Mouse (Mus musculus): ENCODE data around the gene Slc9a3r1. TPM values are rescaled to one million over a fixed set of nuclear protein-coding genes. Genes with fewer than 3 reads are reported as not detected.

Gene Slc9a3r1
- polyA plus RNA-seq (2012; ENCODE audit: insufficient read depth, insufficient read length, low replicate concordance, missing spikeins), result 241 TPM in 1 of 2 replicates, not detected in the other

DNA sequence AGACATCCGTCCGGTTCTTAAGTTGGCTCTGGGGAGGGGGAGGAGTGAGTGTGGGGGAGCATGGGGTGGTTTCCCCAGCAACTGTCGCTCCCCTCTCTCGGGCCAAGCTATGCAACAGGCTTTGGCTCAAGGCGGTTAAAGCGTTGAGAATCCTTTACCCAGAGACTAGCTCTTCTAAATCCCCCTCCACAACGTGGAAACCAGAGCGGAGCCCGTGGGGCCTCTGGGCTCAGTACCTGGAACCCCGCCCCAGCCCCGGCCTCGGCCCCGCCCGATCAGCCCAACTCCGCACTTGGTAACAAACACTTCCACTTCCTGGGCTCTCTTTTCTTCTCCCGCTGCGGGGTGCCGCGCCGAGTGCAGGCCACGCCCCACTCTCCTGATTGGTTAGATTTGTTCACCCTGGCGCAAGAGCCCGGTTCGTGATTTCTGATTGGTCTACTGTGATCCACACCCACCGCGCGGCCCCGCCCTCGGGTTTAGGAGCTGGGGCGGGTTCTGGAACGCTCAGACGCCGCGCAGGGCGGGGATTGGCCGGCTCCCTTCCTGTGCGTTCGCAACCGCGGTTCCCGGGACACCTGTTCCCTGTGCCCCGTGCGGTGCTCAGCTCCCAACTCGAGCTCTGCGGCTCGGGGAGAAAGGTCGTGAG, at the start of gene Slc9a3r1:
Gene Slc9a3r1 (plus strand): TSS at position 510 of the 649 bp plus-strand sequence.
- WGBS, result 1% methylated on average over 47 of the region's 47 CpGs
- TF ChIP-seq CTCF (IDR thresholded peaks at IDR 0.05; ENCODE audit: insufficient read depth, low read depth, low read length) (no peak), POLR2A (IDR thresholded peaks at IDR 0.05; ENCODE audit: insufficient read depth, low read depth, low read length) (no peak)
- H3K27ac ChIP-seq (ENCODE audit: insufficient read depth, low read depth, low read length), result no peak within 1 kb of the TSS

DNA sequence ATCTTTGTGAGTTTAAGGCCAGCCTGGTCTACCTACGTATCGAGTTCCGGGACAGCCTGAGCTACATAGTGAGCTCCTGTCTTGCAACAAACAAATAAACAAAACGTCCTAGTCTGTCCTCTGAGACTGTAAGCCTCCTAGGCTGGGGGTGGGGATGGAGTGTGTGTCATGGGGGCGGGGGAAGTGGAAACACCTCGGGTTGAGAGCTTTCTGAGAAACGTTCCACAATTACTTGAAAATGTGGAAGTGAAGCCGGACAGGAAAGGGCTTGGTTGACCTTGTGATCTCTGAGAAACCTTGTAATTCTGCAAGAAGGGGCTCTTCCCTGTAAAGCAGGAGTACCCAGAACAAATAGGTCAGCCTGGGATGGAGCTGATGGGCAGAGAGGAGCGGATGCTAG, 43.7 kb upstream of the Slc9a3r1 start:
- Histone ChIP-seq H3K27ac (ENCODE audit: insufficient read depth, low read depth, low read length) (no peak overlapping the region), H3K4me1 (ENCODE audit: control insufficient read depth, insufficient read depth, low read length) (no peaks in the 10 kb centered on the region), H3K4me3 (ENCODE audit: insufficient read depth, low read depth, low read length) (no peak overlapping the region)
- no peak for TF ChIP-seq CTCF (IDR thresholded peaks at IDR 0.05; ENCODE audit: insufficient read depth, low read depth, low read length)
- TF ChIP-seq POLR2A (IDR thresholded peaks at IDR 0.05; ENCODE audit: insufficient read depth, low read depth, low read length), result no peak
- 74% methylated on average over 9 of the region's 9 CpGs for WGBS

More for the DNA sequence above, at the start of gene Slc9a3r1:
- peak within 1 kb of the TSS; percentile 49 for H3K4me3 ChIP-seq (ENCODE audit: insufficient read depth, low read depth, low read length)
- peaks cover 27% of the 10 kb centered on the region for H3K4me1 ChIP-seq (ENCODE audit: control insufficient read depth, insufficient read depth, low read length)

DNA sequence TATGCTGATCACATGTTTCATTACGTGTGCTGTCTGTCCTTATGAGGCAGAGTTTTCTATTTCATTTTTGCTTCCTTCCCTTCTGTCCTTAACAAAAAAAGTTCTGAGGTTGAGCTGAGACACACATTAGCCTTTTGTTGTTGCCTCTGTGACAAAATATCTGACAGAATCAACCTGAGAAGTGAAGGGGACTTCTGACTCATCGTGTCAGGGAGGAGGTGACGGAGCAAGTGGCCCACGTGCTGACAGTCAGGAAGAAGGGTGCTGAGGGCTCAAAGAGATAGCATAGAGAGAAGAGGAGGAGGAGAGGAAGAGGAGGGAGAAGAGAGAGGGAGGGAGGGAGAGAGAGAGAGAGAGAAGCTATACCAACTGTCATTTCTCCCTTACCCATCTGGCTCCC, 34.7 kb upstream of the Slc9a3r1 start:
- no peak overlapping the region for H3K27ac ChIP-seq (ENCODE audit: insufficient read depth, low read depth, low read length)
- no peaks in the 10 kb centered on the region for H3K4me1 ChIP-seq (ENCODE audit: control insufficient read depth, insufficient read depth, low read length)
- 85% methylated on average over 4 of the region's 4 CpGs for WGBS
- no peak overlapping the region for H3K4me3 ChIP-seq (ENCODE audit: insufficient read depth, low read depth, low read length)
- TF ChIP-seq CTCF (IDR thresholded peaks at IDR 0.05; ENCODE audit: insufficient read depth, low read depth, low read length) (no peak), POLR2A (IDR thresholded peaks at IDR 0.05; ENCODE audit: insufficient read depth, low read depth, low read length) (no peak)

GRCm38 (mm10) chr11:115129508-115130126, 33.5 kb upstream of the Slc9a3r1 start:
- no peaks in the 10 kb centered on the region for H3K4me1 ChIP-seq (ENCODE audit: control insufficient read depth, insufficient read depth, low read length)
- no peak overlapping the region for H3K27ac ChIP-seq (ENCODE audit: insufficient read depth, low read depth, low read length)
- TF ChIP-seq POLR2A (IDR thresholded peaks at IDR 0.05; ENCODE audit: insufficient read depth, low read depth, low read length), result no peak
- WGBS, result 84% methylated on average over 13 of the region's 13 CpGs
- H3K4me3 ChIP-seq (ENCODE audit: insufficient read depth, low read depth, low read length), result no peak overlapping the region

- WGBS, result 89% methylated on average over 8 of the region's 8 CpGs
- TF ChIP-seq POLR2A (IDR thresholded peaks at IDR 0.05; ENCODE audit: insufficient read depth, low read depth, low read length) (no peak), CTCF (IDR thresholded peaks at IDR 0.05; ENCODE audit: insufficient read depth, low read depth, low read length) (no peak)
- H3K4me1 ChIP-seq (ENCODE audit: control insufficient read depth, insufficient read depth, low read length), result no peaks in the 10 kb centered on the region
- H3K27ac ChIP-seq (ENCODE audit: insufficient read depth, low read depth, low read length), result no peak overlapping the region
- H3K4me3 ChIP-seq (ENCODE audit: insufficient read depth, low read depth, low read length), result no peak overlapping the region
Observed at GRCm38 (mm10) chr11:115131768-115132381, 31.3 kb upstream of the Slc9a3r1 start.

DNA sequence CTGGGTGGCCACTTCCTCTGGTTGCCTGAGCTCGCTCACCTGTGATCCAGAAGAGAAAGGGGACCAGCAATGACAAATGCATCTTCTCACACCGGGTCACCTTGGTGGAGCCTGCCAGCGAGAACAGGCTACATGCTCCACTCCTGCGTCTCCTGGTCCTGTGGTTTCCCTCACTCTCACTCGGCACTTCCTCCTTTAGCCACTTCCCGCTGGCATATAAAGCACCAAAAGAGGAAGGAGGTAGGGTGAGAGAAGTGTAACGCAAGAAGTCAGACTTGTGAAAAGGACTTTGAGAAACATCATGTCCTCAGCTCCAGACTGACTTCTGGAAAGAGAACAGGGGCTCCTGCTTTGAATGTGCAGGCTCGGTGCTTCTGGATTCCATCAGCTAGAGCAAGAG, 29.3 kb upstream of the Slc9a3r1 start, which contains the start of gene Cd300lf:
Gene Cd300lf (minus strand): TSS at position 193 of the 400 bp plus-strand sequence.
- Histone ChIP-seq H3K4me1 (ENCODE audit: control insufficient read depth, insufficient read depth, low read length) (no peaks in the 10 kb centered on the region), H3K4me3 (ENCODE audit: insufficient read depth, low read depth, low read length) (no peak within 1 kb of the TSS), H3K27ac (ENCODE audit: insufficient read depth, low read depth, low read length) (no peak within 1 kb of the TSS)
- TF ChIP-seq CTCF (IDR thresholded peaks at IDR 0.05; ENCODE audit: insufficient read depth, low read depth, low read length) (no peak), POLR2A (IDR thresholded peaks at IDR 0.05; ENCODE audit: insufficient read depth, low read depth, low read length) (no peak)
- 81% methylated on average over 8 of the region's 8 CpGs for WGBS

DNA sequence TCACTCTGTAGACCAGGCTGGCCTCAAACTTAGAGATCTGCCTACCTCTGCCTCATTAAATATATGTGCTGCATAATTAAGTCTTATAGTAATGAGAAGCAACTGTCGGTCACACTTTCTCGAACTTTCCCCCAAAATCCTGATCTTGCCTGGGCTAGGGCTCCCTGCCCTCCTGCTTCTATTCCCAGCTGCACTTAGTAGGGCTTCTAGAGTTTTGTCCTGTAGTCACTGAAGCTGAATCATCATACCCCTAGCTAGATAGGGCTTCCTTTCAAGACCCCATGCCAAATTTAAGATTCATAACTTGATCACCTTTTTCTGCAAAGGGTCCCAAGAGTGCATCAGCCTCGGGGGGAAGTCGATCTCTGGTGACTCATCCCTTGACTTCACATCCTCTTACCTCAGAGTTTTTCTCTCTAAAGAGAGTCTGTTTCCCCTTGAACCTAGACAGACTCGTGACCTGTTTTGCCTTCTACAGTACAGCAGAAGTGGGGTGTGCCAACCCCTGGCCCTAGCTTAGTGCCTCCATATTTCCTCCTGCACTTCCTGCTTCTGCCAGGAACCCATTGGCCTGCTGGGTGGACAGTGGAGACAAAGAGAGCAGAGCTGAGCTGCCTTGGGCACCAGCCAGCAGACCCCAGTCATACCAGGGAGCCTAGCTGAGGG, 24.4 kb upstream of the Slc9a3r1 start:
- Histone ChIP-seq H3K4me3 (ENCODE audit: insufficient read depth, low read depth, low read length) (no peak overlapping the region), H3K4me1 (ENCODE audit: control insufficient read depth, insufficient read depth, low read length) (no peaks in the 10 kb centered on the region), H3K27ac (ENCODE audit: insufficient read depth, low read depth, low read length) (no peak overlapping the region)
- TF ChIP-seq CTCF (IDR thresholded peaks at IDR 0.05; ENCODE audit: insufficient read depth, low read depth, low read length) (no peak), POLR2A (IDR thresholded peaks at IDR 0.05; ENCODE audit: insufficient read depth, low read depth, low read length) (no peak)
- WGBS, result 83% methylated on average over 5 of the region's 5 CpGs

DNA sequence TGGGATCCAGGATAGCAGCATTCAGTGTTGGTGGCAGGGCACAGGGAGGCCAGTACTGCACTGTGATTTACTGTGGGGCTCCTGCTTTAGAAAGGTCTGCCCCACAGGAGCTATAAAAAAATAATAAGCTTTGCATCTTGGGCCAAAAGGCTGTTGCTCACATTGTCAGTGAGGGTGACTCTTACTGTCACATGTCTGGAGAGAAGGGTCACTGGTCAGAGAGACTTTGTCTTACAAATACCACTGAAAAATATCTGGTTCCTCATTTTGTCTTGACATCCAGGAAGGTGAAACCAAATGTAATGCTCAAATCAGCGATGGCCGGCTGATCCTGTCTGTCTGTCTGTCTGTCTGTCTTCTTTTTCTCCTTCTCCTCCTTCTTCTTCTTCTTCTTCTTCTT, 21.2 kb upstream of the Slc9a3r1 start:
- Histone ChIP-seq H3K4me1 (ENCODE audit: control insufficient read depth, insufficient read depth, low read length) (no peaks in the 10 kb centered on the region), H3K4me3 (ENCODE audit: insufficient read depth, low read depth, low read length) (no peak overlapping the region), H3K27ac (ENCODE audit: insufficient read depth, low read depth, low read length) (no peak overlapping the region)
- WGBS, result 92% methylated on average over 2 of the region's 2 CpGs
- TF ChIP-seq POLR2A (IDR thresholded peaks at IDR 0.05; ENCODE audit: insufficient read depth, low read depth, low read length) (no peak), CTCF (IDR thresholded peaks at IDR 0.05; ENCODE audit: insufficient read depth, low read depth, low read length) (no peak)

DNA sequence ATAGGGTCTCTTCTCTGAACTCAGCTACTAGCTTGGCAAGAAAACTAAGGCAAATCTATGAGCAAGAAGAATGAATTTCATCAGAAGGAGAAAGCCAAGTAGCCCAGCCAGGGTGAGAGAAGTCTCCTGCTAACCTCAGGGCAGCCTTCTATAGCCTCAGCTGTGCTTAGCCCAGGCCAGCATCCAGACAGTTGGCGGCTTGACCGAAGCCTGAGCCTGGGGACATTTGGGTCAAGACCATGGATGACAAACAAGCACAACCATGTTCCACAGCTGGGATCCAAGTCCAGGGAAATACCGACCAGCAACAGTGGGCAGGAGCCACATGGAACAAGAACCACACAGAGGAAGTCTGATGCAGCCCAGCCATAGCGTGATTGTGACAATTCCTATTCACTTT, 15.3 kb upstream of the Slc9a3r1 start:
- no peaks in the 10 kb centered on the region for H3K4me1 ChIP-seq (ENCODE audit: control insufficient read depth, insufficient read depth, low read length)
- 71% methylated on average over 4 of the region's 4 CpGs for WGBS

More for the DNA sequence above, 15.3 kb upstream of the Slc9a3r1 start:
- TF ChIP-seq POLR2A (IDR thresholded peaks at IDR 0.05; ENCODE audit: insufficient read depth, low read depth, low read length), result no peak
- TF ChIP-seq CTCF (IDR thresholded peaks at IDR 0.05; ENCODE audit: insufficient read depth, low read depth, low read length), result no peak
- H3K4me3 ChIP-seq (ENCODE audit: insufficient read depth, low read depth, low read length), result no peak overlapping the region
- H3K27ac ChIP-seq (ENCODE audit: insufficient read depth, low read depth, low read length), result no peak overlapping the region
